Mouse (Mus musculus) lung, embryonic 14.5 days (tissue): ENCODE data around the gene Mb. TPM values are rescaled to one million over a fixed set of nuclear protein-coding genes. Genes with fewer than 3 reads are reported as not detected.
A peak's percentile ranks its signal among the peaks of the same experiment; 100 is the strongest.

ENCODE experiments used
- ATAC-seq: fragments of 200-750 bp; cut with Nextera tagmentation; 2 replicates; pipeline ENCODE4 v1.8.0; 2017; ENCODE audit warnings: mild to moderate bottlenecking, moderate TSS enrichment, moderate library complexity; ENCODE audit not compliant: insufficient read depth
- DNase-seq: peaks from one replicate; pipeline ENCODE4 v3.0.0-alpha.2; 2015
- H3K27ac ChIP-seq: fragments of 300-500 bp; sonication (generic); 2 replicates; pipeline ENCODE4 v1.5.1; 2014; ENCODE audit warnings: low read depth, mild to moderate bottlenecking, moderate library complexity
- H3K27me3 ChIP-seq: fragments of 300-500 bp; sonication (generic); 2 replicates; pipeline ENCODE4 v1.6.1; 2014; ENCODE audit warnings: low read length, control low read depth; ENCODE audit not compliant: insufficient read depth
- H3K36me3 ChIP-seq: fragments of 300-500 bp; sonication (generic); 2 replicates; pipeline ENCODE4 v1.6.1; 2014; ENCODE audit warnings: control low read depth; ENCODE audit not compliant: insufficient read depth
- H3K4me1 ChIP-seq: fragments of 300-500 bp; sonication (generic); 2 replicates; pipeline ENCODE4 v1.6.1; 2014; ENCODE audit warnings: antibody characterized with exemption, control low read depth; ENCODE audit not compliant: insufficient read depth
- H3K4me2 ChIP-seq: fragments of 300-500 bp; sonication (generic); 2 replicates; pipeline ENCODE4 v1.6.1; 2014; ENCODE audit warnings: mild to moderate bottlenecking
- H3K4me3 ChIP-seq: fragments of 300-500 bp; sonication (generic); 2 replicates; pipeline ENCODE4 v1.5.1; 2014; ENCODE audit warnings: low read depth, low read length
- H3K9ac ChIP-seq: fragments of 300-500 bp; sonication (generic); 2 replicates; pipeline ENCODE4 v1.6.1; 2014
- H3K9me3 ChIP-seq: fragments of 300-500 bp; sonication (generic); 2 replicates; pipeline ENCODE4 v1.6.1; 2016; ENCODE audit warnings: low read depth, low read length, control low read depth
- CTCF ChIP-seq: IDR thresholded peaks from 2 replicates; pipeline ENCODE4 v1.5.1; 2016; ENCODE audit warnings: antibody characterized with exemption, low read depth
- WGBS: fragments of 180-500 bp; shearing (Covaris S2); extraction: QIAGEN DNeasy Blood & Tissue Kit; methylation state at CpG from one replicate; pipeline ENCODE4 v1.1.7; 2014; 5-methylcytosine and 5-hydroxymethylcytosine counted together
- polyA plus RNA-seq: library from polyadenylated mRNA; unstranded; fragments of >200 nt; fragmentation: Nextera tagmentation; extraction: Ambion mirVana; gene quantifications from 2 replicates; pipeline ENCODE4 v1.2.1, GENCODE M21; 2014

Mb gene
- polyA plus RNA-seq, 1 experiment from 2014 or later = 1.3 TPM

DNA sequence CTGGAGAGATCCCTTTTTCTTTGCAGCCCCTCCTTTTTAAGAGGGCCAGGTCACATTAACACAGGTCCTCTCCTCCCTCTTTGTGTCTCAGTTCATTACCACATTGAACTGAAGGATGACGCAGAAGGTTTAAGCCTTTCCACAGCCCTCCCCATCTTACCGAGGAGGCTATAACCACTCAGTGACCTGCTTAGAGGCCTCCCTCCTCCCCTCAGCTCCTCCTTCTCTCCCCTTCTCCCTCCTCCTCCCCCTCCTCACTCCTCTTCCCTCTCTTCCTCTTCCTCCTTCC is 13.5 kb downstream of the Mb start:
- Histone ChIP-seq H3K9me3 (no peaks in the 10 kb centered on the region), H3K27ac (peak overlapping the region; percentile 99), H3K27me3 (no peaks in the 10 kb centered on the region), H3K36me3 (no peaks in the 10 kb centered on the region), H3K9ac (peak overlapping the region; percentile 33), H3K4me3 (no peak overlapping the region), H3K4me1 (peaks cover 16% of the 10 kb centered on the region), H3K4me2 (peak overlapping the region; percentile 35)
- no peak for TF ChIP-seq CTCF
- DNase-seq (no peak), ATAC-seq (peak; percentile 60)
- WGBS = 17% methylated on average over 2 of the region's 2 CpGs

DNA sequence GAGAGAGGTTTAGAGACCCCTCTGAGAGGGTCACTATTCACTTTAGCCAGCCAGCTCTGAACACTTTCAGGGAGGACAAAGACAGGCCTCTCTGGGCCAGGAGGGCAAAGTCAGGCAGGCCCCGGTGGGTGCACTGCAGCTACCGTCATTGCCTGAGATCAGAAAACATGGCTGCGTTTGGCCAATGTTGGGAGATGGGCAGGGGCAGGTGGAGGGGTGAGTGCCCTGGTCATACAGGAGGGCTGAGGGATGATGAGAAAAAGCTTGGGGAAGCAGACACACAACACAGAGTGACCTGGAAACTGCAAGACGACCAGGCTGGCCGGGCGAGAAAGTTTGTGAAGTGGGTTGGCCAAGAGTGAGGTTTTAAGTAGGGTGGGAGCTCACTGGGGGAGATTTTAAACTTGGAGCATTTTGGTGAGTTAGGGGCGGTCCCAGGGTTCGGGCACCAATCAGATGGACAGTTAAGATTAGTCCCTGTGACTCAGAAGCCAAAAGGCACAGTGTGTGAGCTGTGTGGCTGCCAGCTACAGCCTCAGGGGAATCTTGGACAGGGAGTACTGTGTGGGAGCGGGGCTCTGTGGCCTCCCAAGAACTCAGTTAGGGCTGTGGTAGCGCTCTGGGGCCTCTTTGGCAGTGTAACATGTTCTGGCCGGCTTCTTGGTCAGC is 14.0 kb downstream of the Mb start:
- H3K27me3 ChIP-seq = no peaks in the 10 kb centered on the region
- no peaks in the 10 kb centered on the region for H3K36me3 ChIP-seq
- no peak for TF ChIP-seq CTCF
- H3K27ac ChIP-seq = peak overlapping the region; percentile 99
- ATAC-seq (peak; percentile 76), DNase-seq (peak; percentile 82)
- peak overlapping the region; percentile 35 for H3K4me2 ChIP-seq
- peaks cover 16% of the 10 kb centered on the region for H3K4me1 ChIP-seq
- peak overlapping the region; percentile 33 for H3K9ac ChIP-seq
- no peaks in the 10 kb centered on the region for H3K9me3 ChIP-seq
- no peak overlapping the region for H3K4me3 ChIP-seq
- 47% methylated on average over 11 of the region's 11 CpGs for WGBS

GRCm38 (mm10) chr15:77035643-77036042 is 14.8 kb downstream of the Mb start:
- 73% methylated on average over 3 of the region's 3 CpGs for WGBS
- ATAC-seq (no peak), DNase-seq (no peak)
- no peaks in the 10 kb centered on the region for H3K36me3 ChIP-seq
- H3K4me1 ChIP-seq = peaks cover 16% of the 10 kb centered on the region
- H3K27me3 ChIP-seq = no peaks in the 10 kb centered on the region
- no peak overlapping the region for H3K4me2 ChIP-seq
- no peaks in the 10 kb centered on the region for H3K9me3 ChIP-seq
- no peak overlapping the region for H3K4me3 ChIP-seq
- H3K9ac ChIP-seq = no peak overlapping the region
- H3K27ac ChIP-seq = peak overlapping the region; percentile 99
- TF ChIP-seq CTCF = no peak

DNA sequence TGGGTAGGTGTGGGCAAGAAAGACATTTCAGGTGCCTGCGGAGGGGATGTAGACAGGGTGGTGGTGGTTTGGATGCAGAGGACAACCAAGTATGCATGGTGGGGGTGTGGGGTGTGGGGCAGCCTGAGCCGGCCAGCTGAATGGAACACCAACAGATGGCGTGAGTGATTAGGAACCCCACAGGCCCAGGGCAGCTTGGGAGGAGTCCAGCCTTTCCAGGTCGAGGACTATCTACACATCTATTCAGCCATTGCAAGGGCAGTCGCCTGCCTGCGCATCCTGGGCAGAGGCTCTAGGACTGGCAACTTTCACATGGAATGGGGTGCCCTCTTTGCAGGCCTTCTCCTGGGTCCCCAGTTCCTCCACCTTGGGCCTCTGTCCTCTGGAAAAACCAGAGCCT is 15.9 kb downstream of the Mb start:
- Histone ChIP-seq H3K27me3 (no peaks in the 10 kb centered on the region), H3K9ac (no peak overlapping the region)

DNA sequence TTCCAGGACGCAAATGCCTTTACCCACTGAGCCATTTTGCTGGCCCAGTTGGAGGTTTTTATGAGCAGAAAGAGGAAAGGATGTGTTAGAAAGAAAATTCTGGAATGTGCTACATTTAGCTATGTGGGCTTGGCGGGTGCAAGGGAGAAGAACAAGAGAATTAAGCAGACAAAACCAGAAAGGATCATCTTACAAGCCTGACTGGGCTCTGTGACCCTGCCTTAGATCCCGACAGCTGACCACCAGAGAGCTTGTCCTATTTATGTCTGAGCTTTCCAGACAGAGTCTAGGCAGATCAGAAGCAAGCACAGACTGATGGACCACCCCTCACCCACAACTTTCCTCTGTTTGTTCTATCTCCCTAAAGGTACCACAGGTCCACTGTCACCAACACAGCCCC is 19.2 kb downstream of the Mb start:
- no peak overlapping the region for H3K9ac ChIP-seq
- H3K27me3 ChIP-seq = no peaks in the 10 kb centered on the region
- H3K4me2 ChIP-seq = no peak overlapping the region
- no peaks in the 10 kb centered on the region for H3K36me3 ChIP-seq
- H3K4me1 ChIP-seq = 0 out of 2 replicates have a peak, but pooled peaks cover 7% of the 10 kb centered on the region
- DNase-seq (no peak), ATAC-seq (no peak)
- no peak overlapping the region for H3K27ac ChIP-seq
- 41% methylated on average over 3 of the region's 3 CpGs for WGBS
- H3K9me3 ChIP-seq = no peaks in the 10 kb centered on the region
- no peak for TF ChIP-seq CTCF
- no peak overlapping the region for H3K4me3 ChIP-seq

More for the DNA sequence above, 15.9 kb downstream of the Mb start:
- H3K9me3 ChIP-seq = no peaks in the 10 kb centered on the region
- WGBS = 75% methylated on average over 6 of the region's 6 CpGs
- no peak for TF ChIP-seq CTCF
- H3K4me3 ChIP-seq = no peak overlapping the region
- no peak overlapping the region for H3K4me2 ChIP-seq
- H3K36me3 ChIP-seq = no peaks in the 10 kb centered on the region
- no peak for ATAC-seq
- H3K4me1 ChIP-seq = peaks cover 16% of the 10 kb centered on the region
- no peak overlapping the region for H3K27ac ChIP-seq
- DNase-seq = no peak

DNA sequence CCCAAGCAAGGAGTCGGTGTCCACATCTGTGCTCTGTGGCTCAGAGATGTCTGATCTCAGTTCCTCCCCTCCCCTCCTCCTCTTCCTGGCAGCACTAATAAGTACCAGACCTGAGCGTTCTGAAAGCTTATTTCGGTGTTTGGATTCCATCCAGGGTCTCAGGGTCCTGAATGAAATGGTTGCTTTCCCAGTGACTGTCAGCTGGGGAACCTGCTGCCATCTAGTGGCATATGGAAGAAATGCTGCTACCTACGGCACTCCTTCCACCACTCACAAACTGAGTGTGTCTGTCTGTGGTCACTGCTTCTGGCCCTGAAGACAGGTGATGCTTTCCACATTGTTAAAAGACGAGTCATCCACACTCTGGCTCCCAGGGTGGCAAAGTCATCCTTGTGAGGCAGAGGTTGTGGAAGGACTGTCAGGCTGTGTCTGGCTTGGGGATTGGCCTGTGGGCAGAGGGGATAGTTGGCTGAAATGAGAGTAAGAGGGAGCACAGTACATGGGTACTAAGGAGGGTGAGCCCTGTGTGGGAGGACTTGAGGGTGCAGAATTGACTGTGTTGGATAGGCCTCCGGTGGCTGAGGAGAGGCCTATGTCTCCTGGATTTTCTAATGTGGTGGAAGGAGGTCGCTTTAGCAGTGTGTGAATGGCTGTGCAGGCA is 21.0 kb downstream of the Mb start:
- DNase-seq = peak; percentile 94
- H3K9ac ChIP-seq = no peak overlapping the region
- no peaks in the 10 kb centered on the region for H3K4me1 ChIP-seq
- 21% methylated on average over 7 of the region's 7 CpGs for WGBS
- H3K4me3 ChIP-seq = no peak overlapping the region
- no peaks in the 10 kb centered on the region for H3K9me3 ChIP-seq
- H3K27me3 ChIP-seq = no peaks in the 10 kb centered on the region
- TF ChIP-seq CTCF = peak; percentile 96
- H3K4me2 ChIP-seq = peak overlapping the region; percentile 43; the same call in 1 of the 2 replicates
- no peaks in the 10 kb centered on the region for H3K36me3 ChIP-seq
- H3K27ac ChIP-seq = peak overlapping the region; percentile 36; the same call in 1 of the 2 replicates
- ATAC-seq = peak; percentile 54

GRCm38 (mm10) chr15:77027675-77028074 is 22.8 kb downstream of the Mb start:
- DNase-seq (no peak), ATAC-seq (no peak)
- Histone ChIP-seq H3K4me1 (no peaks in the 10 kb centered on the region), H3K4me3 (no peak overlapping the region), H3K9ac (no peak overlapping the region), H3K27me3 (no peaks in the 10 kb centered on the region), H3K27ac (no peak overlapping the region), H3K9me3 (no peaks in the 10 kb centered on the region), H3K36me3 (no peaks in the 10 kb centered on the region), H3K4me2 (no peak overlapping the region)
- no peak for TF ChIP-seq CTCF
- WGBS = 75% methylated on average over 6 of the region's 6 CpGs
